Mouse (Mus musculus) bone marrow, adult 2 months (tissue): ENCODE measurements around the gene Lrrc29. TPM values are rescaled to one million over a fixed set of nuclear protein-coding genes. Genes with fewer than 3 reads are reported as not detected.

ENCODE experiments used
- H3K27ac ChIP-seq: fragments of 200-500 bp; 2 replicates; pipeline ENCODE4 v1.5.1; 2012; ENCODE audit warnings: low read depth, mild to moderate bottlenecking, control low read depth, inconsistent platforms, low read length; ENCODE audit not compliant: control insufficient read depth, poor library complexity, insufficient read depth
- H3K4me1 ChIP-seq: fragments of 200-500 bp; 2 replicates; pipeline ENCODE4 v1.6.1; 2011; ENCODE audit warnings: low read length; ENCODE audit not compliant: control insufficient read depth, insufficient read depth
- H3K4me3 ChIP-seq: fragments of 200-500 bp; replicated peaks from 2 replicates; pipeline ENCODE3; 2011; ENCODE audit warnings: mild to moderate bottlenecking, low read depth, low read length, control low read depth; ENCODE audit not compliant: control insufficient read depth
- CTCF ChIP-seq: fragments of 200-500 bp; IDR thresholded peaks from 2 replicates; pipeline ENCODE4 v1.5.1; 2011; ENCODE audit warnings: low read length, control low read depth; ENCODE audit not compliant: control insufficient read depth, insufficient read depth
- POLR2A ChIP-seq: fragments of 200-500 bp; IDR thresholded peaks from 2 replicates; pipeline ENCODE4 v1.6.1; 2011; ENCODE audit warnings: low read depth, mild to moderate bottlenecking, control low read depth, low read length, borderline replicate concordance; ENCODE audit not compliant: control insufficient read depth
- WGBS: fragments of 180-500 bp; shearing (Covaris S2); methylation state at CpG from one replicate; pipeline ENCODE4 v1.1.7; 2018; 5-methylcytosine and 5-hydroxymethylcytosine counted together
- polyA plus RNA-seq: library from polyadenylated mRNA; stranded (reverse); fragments of >200 nt; gene quantifications from 2 replicates; pipeline ENCODE4 v1.2.4, GENCODE M21; 2011; ENCODE audit warnings: low replicate concordance; ENCODE audit not compliant: missing spikeins, insufficient read depth, insufficient read length

The Lrrc29 gene
- polyA plus RNA-seq, 1 experiment: 19.9 TPM

DNA sequence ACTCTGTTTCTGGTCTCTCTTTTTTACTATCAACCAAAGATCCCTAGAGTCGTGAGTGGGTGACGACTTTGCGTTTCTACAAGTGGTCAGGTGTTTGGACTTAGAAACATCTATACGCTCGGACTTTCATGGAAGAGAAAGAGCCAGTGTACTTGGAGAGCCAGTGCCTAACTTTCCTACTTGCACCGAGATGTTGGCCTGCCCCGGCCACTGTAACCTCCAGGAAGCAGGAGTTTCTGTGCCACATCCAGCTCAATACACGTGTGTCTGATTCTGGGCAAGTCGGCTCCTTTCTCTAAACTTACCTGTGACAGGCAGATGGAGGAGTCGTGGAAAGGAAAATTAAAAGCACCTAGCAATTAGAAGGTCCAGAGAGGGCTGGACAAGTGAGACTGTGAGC, 50.2 kb downstream of the Lrrc29 start, which contains the start of gene Nol3:
Nol3 (plus strand) TSS at position 301 of the 400 bp plus-strand sequence.
- TF ChIP-seq POLR2A: no peak
- no peak for TF ChIP-seq CTCF
- H3K4me3 ChIP-seq: no peak within 1 kb of the TSS
- 11% methylated on average over 10 of the region's 10 CpGs for WGBS
- peaks cover 1% of the 10 kb centered on the region for H3K4me1 ChIP-seq
- no peak within 1 kb of the TSS for H3K27ac ChIP-seq

- no peak overlapping the region for H3K27ac ChIP-seq
- 28% methylated on average over 11 of the region's 11 CpGs for WGBS
- TF ChIP-seq POLR2A (no peak), CTCF (no peak)
- peaks cover 1% of the 10 kb centered on the region for H3K4me1 ChIP-seq
- no peak overlapping the region for H3K4me3 ChIP-seq
Observed at GRCm38 (mm10) chr8:105275387-105275786, 50.7 kb downstream of the Lrrc29 start.

- H3K4me3 ChIP-seq: no peak overlapping the region
- TF ChIP-seq POLR2A: no peak
- no peak for TF ChIP-seq CTCF
- WGBS: 18% methylated on average over 11 of the region's 11 CpGs
Observed at GRCm38 (mm10) chr8:105270916-105271186, 55.2 kb downstream of the Lrrc29 start.

DNA sequence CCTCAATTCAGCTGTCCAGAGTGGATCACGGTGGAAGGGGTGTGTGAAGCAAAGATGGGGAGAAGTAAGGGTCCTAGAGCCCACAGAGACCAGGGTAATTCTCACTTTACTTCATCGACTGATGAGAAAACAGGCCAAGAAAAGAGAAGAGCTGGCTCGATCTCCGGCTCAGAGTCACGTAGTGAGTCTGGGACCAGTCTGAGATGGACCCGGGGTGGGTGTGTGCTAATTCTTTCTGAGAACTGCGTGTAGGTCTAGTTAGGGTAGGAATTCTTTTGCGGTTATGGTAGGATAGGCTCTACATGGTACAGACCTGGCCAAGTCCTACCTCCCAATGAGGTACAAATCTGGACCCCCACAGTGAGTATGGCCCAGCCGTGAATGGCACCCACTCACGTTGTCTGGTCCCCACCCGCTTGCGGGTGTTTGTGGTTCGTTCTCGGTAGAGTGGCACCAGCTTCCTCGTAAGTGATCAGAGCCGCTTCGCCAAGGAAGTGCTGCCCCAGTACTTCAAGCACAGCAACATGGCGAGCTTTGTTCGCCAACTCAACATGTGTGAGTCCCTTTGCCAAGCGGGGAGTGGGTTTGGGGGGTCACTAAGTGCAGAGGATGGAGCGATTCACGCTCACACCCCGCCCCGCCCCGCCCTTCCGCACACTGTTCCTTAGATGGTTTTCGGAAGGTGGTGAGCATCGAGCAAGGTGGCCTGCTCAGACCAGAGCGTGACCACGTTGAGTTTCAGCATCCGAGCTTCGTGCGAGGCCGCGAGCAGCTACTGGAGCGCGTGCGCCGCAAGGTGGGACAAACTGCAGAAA, 55.8 kb downstream of the Lrrc29 start:
- Histone ChIP-seq H3K27ac (no peak overlapping the region; the same call in 1 of the 2 replicates), H3K4me3 (no peak overlapping the region), H3K4me1 (no peaks in the 10 kb centered on the region)
- 10% methylated on average over 39 of the region's 39 CpGs for WGBS
- TF ChIP-seq CTCF (no peak), POLR2A (no peak)

More at GRCm38 (mm10) chr8:105270916-105271186, 55.2 kb downstream of the Lrrc29 start:
- no peak overlapping the region for H3K27ac ChIP-seq
- H3K4me1 ChIP-seq: no peaks in the 10 kb centered on the region

GRCm38 (mm10) chr8:105269461-105269947, 56.6 kb downstream of the Lrrc29 start, which contains the start of gene Hsf4:
Gene Hsf4, plus strand, starts transcription at chr8:105269801.
- Histone ChIP-seq H3K4me3 (no peak within 1 kb of the TSS), H3K27ac (no peak within 1 kb of the TSS; the same call in 1 of the 2 replicates), H3K4me1 (no peaks in the 10 kb centered on the region)
- 5% methylated on average over 42 of the region's 42 CpGs for WGBS
- TF ChIP-seq CTCF (no peak), POLR2A (peak; percentile 32; the same call in 1 of the 2 replicates)

GRCm38 (mm10) chr8:105269075-105269458, 57.0 kb downstream of the Lrrc29 start:
- Histone ChIP-seq H3K27ac (no peak overlapping the region), H3K4me1 (no peaks in the 10 kb centered on the region)
- WGBS: 19% methylated on average over 10 of the region's 10 CpGs

DNA sequence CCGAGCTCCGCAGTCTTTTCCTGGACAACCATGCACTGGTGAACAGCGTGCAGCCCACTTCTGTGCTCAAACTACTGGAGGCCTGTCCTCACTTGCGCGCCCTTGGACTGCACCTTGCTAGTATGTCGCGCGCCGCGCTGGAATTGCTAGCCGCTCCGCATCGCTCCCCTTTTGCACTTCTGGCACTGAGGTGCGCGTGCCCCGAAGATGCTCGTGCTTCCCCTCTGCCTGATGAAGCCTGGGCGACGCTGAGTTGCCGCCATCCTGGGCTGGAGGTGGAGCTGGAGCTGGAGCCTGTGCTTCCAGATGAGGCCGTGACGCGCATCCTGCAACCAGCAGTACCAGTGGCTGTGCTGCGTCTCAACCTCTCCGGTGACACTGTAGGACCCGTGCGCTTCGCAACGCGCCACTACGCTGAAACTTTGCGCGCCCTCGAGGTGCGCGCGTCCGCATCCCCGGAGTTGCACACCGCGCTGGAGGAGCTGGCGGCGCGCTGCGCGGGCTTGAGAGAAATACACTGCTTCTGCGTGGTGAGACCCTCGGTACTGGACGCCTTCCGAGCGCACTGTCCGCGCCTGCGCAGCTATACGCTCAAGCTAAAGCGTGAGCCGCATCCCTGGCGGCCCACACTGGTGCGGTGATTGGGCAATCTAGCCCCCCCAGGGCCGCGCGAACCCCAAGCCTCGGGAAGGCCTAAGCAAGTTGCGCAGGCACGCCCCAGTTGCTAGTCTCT, 57.6 kb downstream of the Lrrc29 start:
- H3K4me1 ChIP-seq: no peaks in the 10 kb centered on the region
- H3K4me3 ChIP-seq: no peak overlapping the region

More at GRCm38 (mm10) chr8:105269075-105269458, 57.0 kb downstream of the Lrrc29 start:
- TF ChIP-seq CTCF (no peak), POLR2A (no peak)
- no peak overlapping the region for H3K4me3 ChIP-seq

GRCm38 (mm10) chr8:105266775-105267174, 59.3 kb downstream of the Lrrc29 start:
- Histone ChIP-seq H3K4me3 (no peak overlapping the region), H3K27ac (0 out of 2 replicates have a peak overlapping the region, but pooled peaks have one; percentile 36), H3K4me1 (no peaks in the 10 kb centered on the region; the same call in 1 of the 2 replicates)
- 51% methylated on average over 13 of the region's 13 CpGs for WGBS
- no peak for TF ChIP-seq CTCF
- no peak for TF ChIP-seq POLR2A

More for the DNA sequence above, 57.6 kb downstream of the Lrrc29 start:
- no peak overlapping the region; the same call in 1 of the 2 replicates for H3K27ac ChIP-seq
- 40% methylated on average over 65 of the region's 65 CpGs for WGBS
- TF ChIP-seq POLR2A (peak; percentile 6; the same call in 1 of the 2 replicates), CTCF (no peak)
